Mouse (Mus musculus) right cerebral cortex, adult 2 months (tissue): Measurements from ENCODE around the gene Nog.

Experiments
- DNase-seq, 2 experiments: peaks; one replicate each; pipeline ENCODE4 v3.0.0; 2021 to 2022; ENCODE audit warnings: low spot score in 2 of 2

The Nog gene

GRCm38 (mm10) chr11:89302056-89302815 lies at the start of gene Nog:
Gene Nog (minus strand): TSS chr11:89302332.
- peak; percentile 48 to 62 for DNase-seq

DNA sequence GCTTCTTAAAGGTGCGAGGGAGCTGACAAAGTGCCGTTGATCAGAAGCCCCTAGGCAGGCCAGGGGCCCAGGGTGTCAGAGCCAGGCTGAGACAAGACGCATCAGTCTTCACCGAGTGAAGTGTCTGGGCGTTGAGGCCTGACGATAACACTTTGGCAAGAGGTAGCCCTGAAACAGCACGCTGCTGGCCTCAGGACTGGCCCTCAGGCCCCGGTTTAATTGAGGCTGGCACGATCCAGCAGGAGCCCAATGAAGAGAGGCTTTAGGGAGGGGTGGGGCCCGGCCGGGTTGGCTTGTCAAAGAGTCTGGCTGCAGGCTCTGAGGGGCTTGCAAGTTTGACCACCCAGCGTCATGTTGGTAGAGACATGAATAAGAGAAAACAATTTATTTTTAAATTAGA lies 38.1 kb upstream of the Nog start:
- DNase-seq: no peak

DNA sequence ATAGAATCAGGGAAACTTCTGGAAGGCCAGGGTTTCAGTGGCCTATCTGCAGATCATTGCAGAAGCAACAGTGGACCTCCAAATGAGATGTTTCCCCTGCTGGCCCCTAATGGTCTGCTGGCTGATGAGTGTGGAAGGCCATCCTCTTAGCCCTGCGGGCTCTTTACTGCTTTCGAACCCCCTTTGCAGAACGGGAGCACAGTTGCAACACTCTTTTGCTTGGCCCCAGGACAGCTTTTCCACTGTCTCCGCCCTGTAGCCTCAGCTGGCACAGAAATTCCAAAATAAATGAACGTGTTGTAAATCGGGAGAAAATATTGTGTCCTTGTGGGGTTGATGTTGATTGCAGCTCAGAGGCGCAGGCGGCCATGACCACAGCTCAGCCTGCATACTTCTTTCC lies 37.7 kb upstream of the Nog start:
- no peak for DNase-seq

DNA sequence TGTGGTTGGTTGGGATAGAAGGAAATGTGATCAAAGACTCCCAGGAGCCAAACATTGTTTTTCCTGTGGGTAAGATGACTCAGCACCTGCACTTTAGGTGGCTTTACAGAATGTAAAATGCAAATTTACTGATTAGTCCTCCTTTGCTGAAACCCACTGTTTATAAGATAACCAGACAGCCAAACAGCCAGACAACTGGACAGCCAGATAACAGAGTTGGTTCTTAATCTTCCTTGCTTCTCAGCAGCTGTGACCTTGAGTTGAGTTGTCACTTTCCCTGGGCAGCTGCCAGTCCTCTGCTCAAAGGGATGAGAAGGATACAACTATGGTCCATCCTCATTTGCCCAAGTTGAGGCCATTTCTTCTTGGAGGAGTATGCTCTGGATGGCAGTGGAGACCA lies 35.8 kb upstream of the Nog start:
- DNase-seq: no peak

- no peak for DNase-seq
Observed at GRCm38 (mm10) chr11:89327089-89327881, 25.2 kb upstream of the Nog start.

- no peak for DNase-seq
Observed at GRCm38 (mm10) chr11:89321775-89322174, 19.6 kb upstream of the Nog start.

- no peak for DNase-seq
Observed at GRCm38 (mm10) chr11:89319675-89320074, 17.5 kb upstream of the Nog start.

DNA sequence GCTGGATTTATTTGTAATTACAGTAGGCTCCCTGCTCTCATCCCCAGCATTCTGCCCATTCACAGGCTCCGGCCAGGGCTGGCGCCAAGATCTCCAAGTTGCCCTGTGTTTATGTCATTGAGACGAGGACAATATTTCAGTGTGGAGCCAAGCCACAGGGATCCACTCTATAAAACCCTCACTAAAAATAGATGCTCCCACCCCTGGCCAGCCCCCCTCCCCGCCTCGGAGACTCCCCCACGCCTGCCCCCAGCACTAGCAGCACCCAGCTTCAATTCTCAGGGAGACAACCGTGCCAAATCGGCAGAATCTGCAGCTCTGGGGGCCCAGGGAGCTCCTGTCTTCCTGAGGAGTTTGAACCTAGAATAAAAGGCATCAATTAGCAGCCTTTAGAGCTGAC lies 16.2 kb upstream of the Nog start:
- DNase-seq: no peak

DNA sequence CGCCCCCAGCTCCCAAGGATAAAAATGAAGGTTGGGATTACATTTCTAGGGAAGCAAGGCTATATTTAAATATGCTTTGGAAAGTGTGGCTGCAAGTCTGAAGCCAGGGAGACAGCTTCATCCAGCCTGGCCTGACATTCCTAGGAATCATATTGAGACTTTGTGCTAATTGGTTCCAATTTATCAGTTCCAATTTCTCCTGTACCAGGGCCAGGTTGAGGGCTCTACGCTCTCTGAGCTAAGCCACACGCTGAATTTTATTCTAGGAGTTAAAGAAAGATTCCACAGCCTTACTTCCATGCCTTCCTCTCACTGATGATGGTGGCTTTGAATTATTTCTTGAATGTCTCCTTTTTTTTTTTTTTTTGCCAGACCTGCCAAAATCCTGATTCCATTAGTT lies 15.6 kb upstream of the Nog start:
- no peak for DNase-seq

DNA sequence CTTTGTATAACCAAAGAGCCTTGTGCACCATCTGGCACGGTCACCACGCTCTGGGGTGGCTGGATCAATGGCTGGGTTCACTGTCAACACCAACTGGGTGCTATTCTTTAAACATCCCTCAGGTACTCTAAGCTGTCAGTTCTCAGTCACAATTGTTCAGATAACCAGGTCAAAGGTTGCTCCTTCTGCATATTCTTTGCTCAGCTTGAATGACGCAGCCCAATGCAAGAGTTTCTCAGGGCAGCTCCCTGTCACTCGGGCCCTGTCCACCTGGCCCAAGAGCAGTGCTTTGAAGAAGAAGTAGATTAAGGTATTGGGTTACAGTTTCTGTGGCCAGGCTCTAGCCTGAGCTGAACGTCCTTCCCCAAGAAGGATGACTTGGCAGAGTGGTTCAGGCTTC lies 12.2 kb upstream of the Nog start:
- no peak for DNase-seq

DNA sequence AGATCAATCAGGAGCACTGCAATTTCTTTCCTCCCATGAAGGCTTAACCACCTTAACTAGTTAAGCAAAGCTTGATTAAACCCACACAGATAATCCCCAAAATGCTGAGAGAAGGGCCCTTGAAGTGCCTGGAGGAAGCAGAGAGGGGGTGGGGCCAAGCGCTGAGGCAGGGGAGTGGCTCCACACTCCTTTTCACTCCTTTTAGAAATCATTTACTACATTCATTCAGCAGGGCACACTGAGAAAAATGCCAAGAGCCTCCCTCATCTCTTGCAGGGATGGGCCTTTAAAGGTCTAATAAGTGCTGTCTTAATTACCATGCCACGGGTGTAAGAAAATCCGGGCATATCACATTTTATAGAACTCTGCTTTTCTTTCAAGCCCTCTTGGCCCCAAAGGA lies 10.2 kb upstream of the Nog start:
- DNase-seq: no peak

DNA sequence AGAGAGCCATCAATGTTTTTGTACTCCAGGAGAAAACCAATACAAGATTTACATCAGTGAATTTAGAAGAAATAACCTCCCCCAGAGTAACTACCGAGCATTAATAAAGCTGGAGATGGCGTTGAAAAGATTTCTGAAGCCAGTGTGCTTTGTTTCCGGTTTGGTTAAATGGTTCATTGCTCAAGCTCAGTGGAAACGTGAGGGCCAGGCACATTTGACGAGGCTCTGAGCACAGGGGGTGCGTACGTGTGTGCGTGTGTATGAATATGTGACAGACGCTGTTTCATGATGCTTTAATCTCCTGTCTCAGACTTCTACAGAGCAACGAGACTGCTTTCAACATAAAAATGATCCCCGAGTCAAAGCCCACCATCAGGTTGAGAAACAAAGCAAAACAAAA lies 8.1 kb upstream of the Nog start:
- DNase-seq: no peak

DNA sequence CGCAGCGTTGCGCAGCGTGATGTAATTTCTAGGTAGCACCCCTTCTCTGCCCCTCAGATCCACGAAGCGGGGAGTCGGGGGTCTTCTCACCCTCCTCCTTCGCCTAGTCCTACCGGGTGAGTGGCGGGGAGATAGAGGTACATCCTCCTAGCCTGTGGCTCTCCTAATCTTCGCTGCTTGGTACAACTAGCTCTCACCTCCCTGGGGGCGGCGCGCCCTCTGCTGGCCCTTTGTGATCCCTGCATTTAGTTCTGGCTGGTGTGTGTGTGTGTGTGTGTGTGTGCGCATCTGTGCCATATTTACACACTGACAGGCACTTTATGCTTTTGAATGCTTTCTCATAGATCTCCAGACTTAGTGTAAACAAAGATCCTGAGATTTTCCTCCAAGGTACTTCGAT lies 1.3 kb upstream of the Nog start:
- peak; percentile 89 to 91 for DNase-seq

- DNase-seq: peak; percentile 64 to 68
Observed at GRCm38 (mm10) chr11:89302816-89303180, 666 bp upstream of the Nog start.

DNA sequence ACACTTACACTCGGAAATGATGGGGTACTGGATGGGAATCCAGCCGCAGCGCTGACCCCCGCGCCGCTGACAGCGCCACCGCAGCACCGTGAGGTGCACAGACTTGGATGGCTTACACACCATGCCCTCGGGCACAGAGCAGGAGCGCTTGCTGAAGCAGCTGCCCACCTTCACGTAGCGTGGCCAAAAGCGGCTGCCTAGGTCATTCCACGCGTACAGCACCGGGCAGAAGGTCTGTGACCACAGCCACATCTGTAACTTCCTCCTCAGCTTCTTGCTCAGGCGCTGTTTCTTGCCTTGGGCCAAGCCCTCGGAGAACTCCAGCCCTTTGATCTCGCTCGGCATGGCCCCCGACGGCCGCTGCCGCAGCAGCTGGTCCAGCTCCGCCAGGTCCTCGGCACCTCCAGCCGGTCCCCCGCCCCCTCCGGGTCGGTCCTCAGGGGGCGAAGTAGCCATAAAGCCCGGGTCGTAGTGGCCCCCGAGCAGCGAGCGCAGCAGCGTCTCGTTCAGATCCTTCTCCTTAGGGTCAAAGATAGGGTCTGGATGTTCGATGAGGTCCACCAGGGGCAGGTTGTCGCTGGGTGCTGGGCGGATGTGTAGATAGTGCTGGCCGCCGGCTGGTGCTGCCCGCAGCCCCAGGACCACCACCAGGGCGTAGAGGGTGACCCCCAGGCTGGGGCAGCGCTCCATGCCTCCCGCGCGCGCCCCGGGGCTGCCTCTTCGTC lies 639 bp downstream of the Nog start:
- DNase-seq: peak; percentile 10 to 38

DNA sequence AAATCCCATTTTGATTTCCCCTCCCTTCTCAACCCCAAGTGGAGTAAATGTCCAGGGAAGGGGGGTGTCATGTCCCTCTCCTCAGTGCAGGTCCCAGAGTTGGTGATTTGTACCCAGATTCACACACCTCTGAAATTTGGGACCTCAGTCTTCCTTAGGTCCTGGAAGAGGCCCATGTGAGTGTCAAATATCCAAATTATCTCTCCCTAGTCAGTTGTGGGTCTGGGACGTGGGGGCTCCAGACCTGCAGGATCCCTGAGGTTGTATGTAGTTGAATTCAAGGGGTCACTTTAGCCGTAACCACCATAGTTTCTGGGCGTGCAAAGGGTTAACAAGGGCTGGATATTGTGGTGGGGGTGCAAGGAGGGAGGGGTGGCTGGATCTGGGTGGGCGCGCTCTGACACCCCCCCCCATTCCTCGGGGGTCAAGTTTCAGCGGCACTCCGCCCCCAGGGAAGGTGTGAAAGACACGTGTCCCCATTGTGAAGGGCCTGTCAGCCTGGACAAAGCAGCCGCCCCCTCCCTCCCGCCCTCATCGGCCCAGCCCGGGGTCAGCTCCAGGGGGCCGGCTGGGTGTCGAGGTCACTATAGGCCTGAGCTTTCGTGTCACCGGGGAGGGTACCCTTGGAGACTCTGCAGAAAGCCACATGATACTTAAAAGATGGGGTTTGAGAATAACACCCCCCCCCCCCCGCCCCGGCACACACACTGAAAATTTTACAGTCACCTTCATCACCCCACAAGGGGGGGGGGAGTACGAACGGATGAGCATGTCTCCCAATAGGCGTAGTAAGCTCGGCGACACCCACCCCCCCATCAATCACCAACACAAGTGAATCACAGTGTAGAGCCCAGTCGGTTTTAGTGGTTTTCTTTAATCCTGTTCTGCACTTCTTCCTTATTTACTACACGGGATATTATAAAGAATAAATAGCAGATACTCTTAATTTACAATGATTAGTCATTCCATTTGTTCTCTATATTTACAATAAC lies 2.1 kb downstream of the Nog start:
- DNase-seq: no peak

GRCm38 (mm10) chr11:89299116-89299783 lies 2.9 kb downstream of the Nog start:
- peak; percentile 6 to 13 for DNase-seq

GRCm38 (mm10) chr11:89298285-89299010 lies 3.7 kb downstream of the Nog start:
- peak; percentile 16 to 31 for DNase-seq

DNA sequence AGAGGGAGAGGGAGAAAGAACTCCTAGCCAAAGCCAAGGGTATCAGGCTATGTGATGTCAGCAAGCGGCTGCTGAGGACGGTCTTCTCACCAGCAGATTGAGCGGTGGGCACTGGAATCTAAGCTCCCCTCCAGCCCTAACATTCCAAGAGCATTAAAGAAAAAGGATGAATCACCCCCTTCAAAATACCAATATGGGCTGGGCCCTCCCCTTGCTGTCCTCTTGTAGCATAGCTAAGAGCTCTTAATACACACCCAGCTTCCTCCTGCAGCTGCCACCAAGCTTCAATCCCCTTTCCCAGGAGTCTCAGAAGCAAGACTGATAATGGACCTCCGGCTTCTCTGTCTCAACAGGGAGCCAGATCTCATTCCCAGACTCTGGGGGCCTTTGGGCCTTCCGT lies 4.6 kb downstream of the Nog start:
- DNase-seq: no peak

- DNase-seq: peak; percentile 5 to 7
Observed at GRCm38 (mm10) chr11:89269809-89270361, 32.2 kb downstream of the Nog start.
